Mouse (Mus musculus) ES-E14 (cell line): ENCODE results near the gene Pctp. TPM values are rescaled to one million over a fixed set of nuclear protein-coding genes. Genes with fewer than 3 reads are reported as not detected.

Experiments used
- DNase-seq: peaks from one replicate; pipeline ENCODE4 v3.0.0-alpha.2; 2013; ENCODE audit warnings: low read depth, low spot score
- H3K27ac ChIP-seq: 2 replicates; pipeline ENCODE4 v1.5.1; 2012; ENCODE audit warnings: low read depth, mild to moderate bottlenecking, low read length, moderate library complexity, mixed read lengths; ENCODE audit not compliant: poor library complexity, insufficient read depth, severe bottlenecking
- H3K36me3 ChIP-seq: 2 replicates; pipeline ENCODE4 v1.6.1; 2012; ENCODE audit warnings: mild to moderate bottlenecking, low read length, moderate library complexity, mixed read lengths; ENCODE audit not compliant: control insufficient read depth, poor library complexity, insufficient read depth, severe bottlenecking
- H3K4me1 ChIP-seq, 2 experiments: fragments of 150-350 bp in 1 of 2; sonication (generic) in 1 of 2; 2 replicates each; pipeline ENCODE4 v1.6.1; 2012; ENCODE audit warnings: low read length in 2 of 2, mild to moderate bottlenecking in 1 of 2, mixed read lengths in 1 of 2; ENCODE audit not compliant: control insufficient read depth in 2 of 2, insufficient read depth in 2 of 2, poor library complexity in 1 of 2
- H3K4me3 ChIP-seq, 2 experiments: fragments of 150-350 bp in 1 of 2; sonication (generic) in 1 of 2; 2 replicates each; pipeline ENCODE4 v1.5.1; 2012; ENCODE audit warnings: low read length in 2 of 2, low read depth in 1 of 2, mild to moderate bottlenecking in 1 of 2, mixed read lengths in 1 of 2; ENCODE audit not compliant: insufficient read depth in 1 of 2, poor library complexity in 1 of 2, severe bottlenecking in 1 of 2
- H3K9ac ChIP-seq: 2 replicates; pipeline ENCODE4 v1.6.1; 2012; ENCODE audit warnings: low read depth, mild to moderate bottlenecking, low read length, mixed read lengths; ENCODE audit not compliant: poor library complexity, insufficient read depth, severe bottlenecking
- H3K9me3 ChIP-seq: fragments of 150-350 bp; sonication (generic); 2 replicates; pipeline ENCODE4 v1.6.1; 2012; ENCODE audit warnings: low read depth, mild to moderate bottlenecking, low read length; ENCODE audit not compliant: control insufficient read depth, insufficient read depth
- CHD2 ChIP-seq: IDR thresholded peaks from 2 replicates; pipeline ENCODE4 v1.6.1; 2014; ENCODE audit warnings: mild to moderate bottlenecking, low read depth, low read length, inconsistent platforms
- HCFC1 ChIP-seq: IDR thresholded peaks from 2 replicates; pipeline ENCODE4 v1.6.1; 2012; ENCODE audit warnings: low read length, inconsistent platforms, borderline replicate concordance; ENCODE audit not compliant: insufficient read depth
- MAFK ChIP-seq: IDR thresholded peaks from 2 replicates; pipeline ENCODE4 v1.6.1; 2014; ENCODE audit warnings: mild to moderate bottlenecking, low read depth, low read length, inconsistent platforms; ENCODE audit not compliant: insufficient read depth
- ZC3H11A ChIP-seq: IDR thresholded peaks from 2 replicates; pipeline ENCODE4 v1.6.1; 2012; ENCODE audit warnings: low read depth, mild to moderate bottlenecking, inconsistent platforms, low read length, borderline replicate concordance
- ZNF384 ChIP-seq: IDR thresholded peaks from 2 replicates; pipeline ENCODE4 v1.6.1; 2012; ENCODE audit warnings: low read depth, low read length, inconsistent platforms
- in situ Hi-C, 2 experiments: fragments of 600-800 bp; cut with MboI; formaldehyde crosslinking; loops; one replicate each; pipeline ENCODE4 v1.15.1; 2025; ENCODE audit warnings: low sequenced_read_pairs in 2 of 2, inconsistent platforms in 1 of 2; ENCODE audit not compliant: unreplicated experiment in 2 of 2
- total RNA-seq: library from RNA; depleted of rRNA; stranded (reverse); fragments of 300-350 nt; gene quantifications from 2 replicates; pipeline ENCODE4 v1.2.3, GENCODE M21; 2012

The Pctp gene
- total RNA-seq, 1 experiment = 4.2 TPM

GRCm38 (mm10) chr11:89985200-89986187 lies 17.2 kb downstream of the Pctp start:
- in situ Hi-C loops = loop anchor here (5.0 to 25.0 kb wide), 2 partner anchors 177 to 182 kb away; no protein-coding TSS in a partner anchor
- no peaks in the 10 kb centered on the region for H3K9me3 ChIP-seq
- no peak overlapping the region for H3K27ac ChIP-seq
- H3K36me3 ChIP-seq = no peaks in the 10 kb centered on the region
- no peak for DNase-seq
- TF ChIP-seq ZC3H11A (no peak), MAFK (no peak), CHD2 (no peak), HCFC1 (no peak), ZNF384 (no peak)
- H3K4me3 ChIP-seq = no peak overlapping the region
- H3K9ac ChIP-seq = no peak overlapping the region
- H3K4me1 ChIP-seq = no peaks in the 10 kb centered on the region

DNA sequence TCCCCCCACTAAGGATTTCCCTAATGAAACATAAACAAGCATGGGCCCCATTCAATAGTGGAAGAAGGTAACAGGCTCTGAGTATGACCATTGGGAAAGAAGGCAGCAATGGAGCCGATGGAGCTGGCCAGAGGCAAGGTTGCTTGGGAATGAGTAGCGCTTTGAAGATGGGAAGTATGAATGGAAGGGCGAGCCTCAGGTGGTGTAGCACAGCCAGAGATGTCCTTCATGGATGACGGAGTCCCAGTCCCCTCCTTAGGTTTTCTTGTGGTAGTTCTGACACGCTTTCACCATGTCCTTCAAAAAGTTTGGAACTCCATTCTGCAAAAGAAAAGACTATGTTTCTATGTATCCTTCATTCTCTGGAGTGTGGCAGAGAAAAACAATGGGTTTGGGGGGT lies 18.3 kb downstream of the Pctp start:
- no peak for TF ChIP-seq CHD2
- no peak for TF ChIP-seq ZC3H11A
- no peak for TF ChIP-seq MAFK
- no peak for TF ChIP-seq HCFC1
- in situ Hi-C loops = loop anchor here in 1 of 2 experiments (25.0 kb wide), 1 partner anchor 178 kb away; no protein-coding TSS in a partner anchor

DNA sequence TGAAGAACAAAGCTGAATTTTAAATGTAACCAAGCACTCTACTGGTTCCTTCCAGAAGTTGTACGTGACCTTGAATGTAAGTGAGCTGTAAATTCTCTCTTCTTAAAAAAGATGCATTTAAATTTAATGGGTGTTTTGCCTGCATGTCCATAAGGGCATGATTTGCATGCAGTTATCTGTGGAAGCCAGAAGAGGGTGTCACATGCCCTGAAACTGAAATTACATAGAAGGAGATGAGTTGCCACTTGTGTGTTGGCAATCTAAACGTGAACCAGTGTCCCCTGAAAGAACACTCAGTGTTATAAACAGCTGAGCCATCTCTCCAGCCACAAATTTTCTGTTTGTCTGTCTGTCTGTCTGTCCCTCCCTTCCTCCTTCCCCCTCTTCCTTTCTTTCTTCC lies 19.8 kb downstream of the Pctp start:
- H3K4me1 ChIP-seq = peaks cover 0 to 2% of the 10 kb centered on the region in 2 experiments; a peak in 1 of 4 replicates
- no peak for DNase-seq
- no peaks in the 10 kb centered on the region for H3K9me3 ChIP-seq
- TF ChIP-seq ZNF384 = no peak
- no peak for TF ChIP-seq MAFK
- no peak for TF ChIP-seq HCFC1
- no peak for TF ChIP-seq ZC3H11A
- TF ChIP-seq CHD2 = no peak
- H3K27ac ChIP-seq = no peak overlapping the region
- in situ Hi-C loops = loop anchor here in 1 of 2 experiments (25.0 kb wide), 1 partner anchor 179 kb away; no protein-coding TSS in a partner anchor
- H3K9ac ChIP-seq = no peak overlapping the region
- no peaks in the 10 kb centered on the region for H3K36me3 ChIP-seq
- H3K4me3 ChIP-seq = no peak overlapping the region

More for the DNA sequence above, 18.3 kb downstream of the Pctp start:
- Histone ChIP-seq H3K4me1 (no peaks in the 10 kb centered on the region), H3K9ac (no peak overlapping the region), H3K27ac (no peak overlapping the region), H3K4me3 (no peak overlapping the region), H3K36me3 (no peaks in the 10 kb centered on the region), H3K9me3 (no peaks in the 10 kb centered on the region)
- DNase-seq = no peak

- Histone ChIP-seq H3K4me1 (peaks cover 0 to 2% of the 10 kb centered on the region in 2 experiments; a peak in 1 of 4 replicates), H3K9ac (no peak overlapping the region), H3K9me3 (no peaks in the 10 kb centered on the region), H3K27ac (no peak overlapping the region), H3K4me3 (no peak overlapping the region), H3K36me3 (no peaks in the 10 kb centered on the region)
- in situ Hi-C loops = loop anchor here in 1 of 2 experiments (25.0 kb wide), 1 partner anchor 182 kb away; no protein-coding TSS in a partner anchor
- TF ChIP-seq MAFK (no peak), HCFC1 (no peak), ZNF384 (no peak), ZC3H11A (no peak), CHD2 (no peak)
- DNase-seq = no peak
Observed at GRCm38 (mm10) chr11:89980106-89980505, 22.6 kb downstream of the Pctp start.
